Mouse (Mus musculus) heart, embryonic 11.5 days (tissue): ENCODE measurements around the gene Ankrd9. TPM values are rescaled to one million over a fixed set of nuclear protein-coding genes. Genes with fewer than 3 reads are reported as not detected.

Experiments used
- ATAC-seq: fragments of 200-750 bp; cut with Nextera tagmentation; replicated peaks from 2 replicates; pipeline ENCODE4 v1.8.0; 2017; ENCODE audit warnings: moderate library complexity; ENCODE audit not compliant: insufficient number of reproducible peaks, low FRiP score, low TSS enrichment
- H3K27ac ChIP-seq: fragments of 300-500 bp; sonication (generic); 2 replicates; pipeline ENCODE4 v1.5.1; 2014; ENCODE audit warnings: mild to moderate bottlenecking, low read depth, low read length
- H3K27me3 ChIP-seq: fragments of 300-500 bp; sonication (generic); 2 replicates; pipeline ENCODE4 v1.6.1; 2014; ENCODE audit warnings: mild to moderate bottlenecking, low read length, mixed read lengths; ENCODE audit not compliant: control insufficient read depth, insufficient read depth
- H3K36me3 ChIP-seq: fragments of 300-500 bp; sonication (generic); 2 replicates; pipeline ENCODE4 v1.6.1; 2014; ENCODE audit warnings: mild to moderate bottlenecking, low read length, moderate library complexity, mixed read lengths; ENCODE audit not compliant: control insufficient read depth, insufficient read depth
- H3K4me1 ChIP-seq: fragments of 300-500 bp; sonication (generic); 2 replicates; pipeline ENCODE4 v1.6.1; 2014; ENCODE audit warnings: low read length; ENCODE audit not compliant: control insufficient read depth, insufficient read depth
- H3K4me2 ChIP-seq: fragments of 300-500 bp; sonication (generic); 2 replicates; pipeline ENCODE4 v1.6.1; 2014; ENCODE audit warnings: mild to moderate bottlenecking, moderate library complexity
- H3K4me3 ChIP-seq: fragments of 300-500 bp; sonication (generic); 2 replicates; pipeline ENCODE4 v1.5.1; 2014; ENCODE audit warnings: low read depth, low read length
- H3K9ac ChIP-seq: fragments of 300-500 bp; sonication (generic); 2 replicates; pipeline ENCODE4 v1.6.1; 2014; ENCODE audit warnings: mild to moderate bottlenecking, low read depth, low read length, moderate library complexity
- H3K9me3 ChIP-seq: fragments of 300-500 bp; sonication (generic); replicated peaks from 2 replicates; pipeline ENCODE4 v1.6.1; 2016; ENCODE audit warnings: low read length; ENCODE audit not compliant: control insufficient read depth
- WGBS: fragments of 180-500 bp; shearing (Covaris S2); extraction: QIAGEN DNeasy Blood & Tissue Kit; methylation state at CpG from one replicate; pipeline ENCODE4 v1.1.7; 2014; ENCODE audit not compliant: insufficient replicate concordance; 5-methylcytosine and 5-hydroxymethylcytosine counted together
- polyA plus RNA-seq: library from polyadenylated mRNA; unstranded; fragments of >200 nt; fragmentation: Nextera tagmentation; extraction: Ambion mirVana; gene quantifications from 2 replicates; pipeline ENCODE4 v1.2.1, GENCODE M21; 2014

The Ankrd9 gene
- polyA plus RNA-seq, 1 experiment from 2014 or later, result 14.5 TPM

GRCm38 (mm10) chr12:110950151-110950550 lies 28.7 kb downstream of the Ankrd9 start:
- H3K4me2 ChIP-seq, result no peak overlapping the region
- no peak overlapping the region for H3K4me3 ChIP-seq
- peaks cover 3% of the 10 kb centered on the region; the same call in 1 of the 2 replicates for H3K36me3 ChIP-seq
- 88% methylated on average over 4 of the region's 4 CpGs for WGBS
- no peaks in the 10 kb centered on the region for H3K4me1 ChIP-seq
- H3K27ac ChIP-seq, result no peak overlapping the region
- H3K9ac ChIP-seq, result no peak overlapping the region
- H3K27me3 ChIP-seq, result no peaks in the 10 kb centered on the region
- ATAC-seq, result no peak
- no peaks in the 10 kb centered on the region for H3K9me3 ChIP-seq

GRCm38 (mm10) chr12:110949410-110949809 lies 29.4 kb downstream of the Ankrd9 start:
- no peak overlapping the region for H3K4me3 ChIP-seq
- no peak overlapping the region for H3K27ac ChIP-seq
- WGBS, result 88% methylated on average over 1 of the region's 1 CpGs
- H3K27me3 ChIP-seq, result no peaks in the 10 kb centered on the region
- no peak overlapping the region for H3K4me2 ChIP-seq
- H3K9ac ChIP-seq, result no peak overlapping the region
- no peak for ATAC-seq
- H3K36me3 ChIP-seq, result peaks cover 3% of the 10 kb centered on the region; the same call in 1 of the 2 replicates
- H3K9me3 ChIP-seq, result no peaks in the 10 kb centered on the region
- H3K4me1 ChIP-seq, result no peaks in the 10 kb centered on the region

DNA sequence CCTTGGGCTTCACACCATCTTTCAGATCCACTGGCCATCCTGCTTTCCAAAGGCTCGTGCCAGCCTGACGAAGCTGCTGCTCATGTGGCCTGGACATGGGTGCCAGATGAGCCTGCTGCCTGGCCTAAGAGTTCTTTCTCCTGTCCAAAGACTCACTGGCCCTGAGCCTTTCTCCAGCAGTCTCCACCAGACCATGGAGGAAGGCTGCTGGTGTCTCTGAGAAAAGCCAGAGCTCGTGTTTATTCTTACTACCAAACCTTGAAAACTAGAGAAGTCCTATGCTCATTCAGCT lies 30.0 kb downstream of the Ankrd9 start:
- 90% methylated on average over 3 of the region's 3 CpGs for WGBS
- H3K27ac ChIP-seq, result no peak overlapping the region
- peaks cover 3% of the 10 kb centered on the region; the same call in 1 of the 2 replicates for H3K36me3 ChIP-seq

DNA sequence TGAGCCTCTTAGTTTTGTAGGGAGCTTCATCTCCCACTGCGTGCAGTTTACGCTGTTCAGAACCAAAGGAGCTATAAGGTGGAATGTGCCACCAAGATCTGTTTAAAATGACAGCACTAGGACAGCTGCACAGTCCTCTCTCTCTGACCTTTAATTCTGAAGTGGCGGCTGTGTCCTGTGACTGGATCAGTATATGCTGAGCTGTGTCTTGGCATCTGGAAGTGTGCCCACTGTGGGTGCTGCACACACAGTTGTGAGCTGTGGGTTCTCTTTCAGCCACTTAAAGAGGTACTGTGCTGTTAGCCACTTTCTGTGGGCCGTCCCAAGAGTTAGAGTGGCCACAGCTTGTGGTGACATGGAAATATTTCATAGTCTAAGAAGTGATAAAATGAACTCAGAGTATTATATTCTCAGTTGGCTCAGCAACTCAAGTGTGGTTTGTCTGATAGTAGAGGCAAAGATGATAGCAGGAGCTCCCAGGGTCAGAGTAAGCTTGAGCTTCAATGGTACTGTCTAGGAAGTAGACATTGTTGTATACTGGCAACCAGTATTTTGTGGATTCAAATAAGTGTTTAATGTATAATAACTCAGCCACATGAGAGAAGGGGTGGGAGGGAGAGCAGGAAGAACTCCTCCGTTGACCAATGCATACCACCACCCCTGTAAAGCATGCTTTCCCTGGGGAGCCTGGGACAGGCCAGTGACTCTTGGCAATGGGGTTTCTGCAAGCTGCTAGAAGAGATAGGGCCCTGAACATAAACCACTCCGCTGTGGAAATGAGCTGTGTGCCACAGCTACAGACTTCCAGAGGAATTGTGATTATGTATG lies 30.5 kb downstream of the Ankrd9 start:
- H3K4me3 ChIP-seq, result no peak overlapping the region
- H3K9ac ChIP-seq, result no peak overlapping the region
- no peak for ATAC-seq
- no peak overlapping the region for H3K27ac ChIP-seq
- H3K9me3 ChIP-seq, result no peaks in the 10 kb centered on the region
- H3K36me3 ChIP-seq, result peaks cover 3% of the 10 kb centered on the region; the same call in 1 of the 2 replicates
- H3K27me3 ChIP-seq, result no peaks in the 10 kb centered on the region
- 84% methylated on average over 6 of the region's 6 CpGs for WGBS
- H3K4me1 ChIP-seq, result no peaks in the 10 kb centered on the region
- H3K4me2 ChIP-seq, result no peak overlapping the region

More for the DNA sequence above, 30.0 kb downstream of the Ankrd9 start:
- H3K9ac ChIP-seq, result no peak overlapping the region
- H3K4me2 ChIP-seq, result no peak overlapping the region
- no peak for ATAC-seq
- H3K27me3 ChIP-seq, result no peaks in the 10 kb centered on the region
- H3K4me1 ChIP-seq, result no peaks in the 10 kb centered on the region
- no peak overlapping the region for H3K4me3 ChIP-seq
- no peaks in the 10 kb centered on the region for H3K9me3 ChIP-seq

GRCm38 (mm10) chr12:110946216-110946615 lies 32.6 kb downstream of the Ankrd9 start:
- no peak overlapping the region for H3K4me2 ChIP-seq
- peaks cover 3% of the 10 kb centered on the region for H3K36me3 ChIP-seq
- H3K27me3 ChIP-seq, result no peaks in the 10 kb centered on the region
- no peak overlapping the region for H3K9ac ChIP-seq
- ATAC-seq, result no peak
- WGBS, result 81% methylated on average over 7 of the region's 7 CpGs
- no peaks in the 10 kb centered on the region for H3K4me1 ChIP-seq
- H3K4me3 ChIP-seq, result no peak overlapping the region
- H3K27ac ChIP-seq, result no peak overlapping the region
- no peaks in the 10 kb centered on the region for H3K9me3 ChIP-seq

DNA sequence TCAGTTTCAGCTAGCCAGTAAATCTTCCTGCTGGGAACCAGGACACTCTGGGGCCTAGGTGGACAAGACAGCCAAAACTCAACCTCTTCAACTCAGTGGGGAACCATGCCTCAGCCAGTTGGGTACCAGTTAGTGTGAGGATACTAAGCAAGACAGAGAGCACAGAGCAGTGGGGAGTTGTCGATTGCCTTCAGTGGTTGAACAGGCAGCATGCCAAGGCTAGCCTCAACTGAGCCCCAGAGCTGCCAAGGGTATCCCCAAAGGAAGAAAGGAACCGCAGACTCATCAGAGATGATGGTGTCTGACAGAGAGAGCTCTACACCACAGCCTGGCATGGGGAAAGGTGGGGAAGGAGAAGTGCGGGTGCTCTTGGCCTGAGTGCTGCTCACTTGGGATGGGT lies 38.0 kb downstream of the Ankrd9 start:
- Histone ChIP-seq H3K9me3 (no peaks in the 10 kb centered on the region), H3K27me3 (no peaks in the 10 kb centered on the region), H3K4me3 (no peak overlapping the region), H3K4me2 (no peak overlapping the region), H3K9ac (no peak overlapping the region), H3K36me3 (peaks cover 5% of the 10 kb centered on the region), H3K27ac (no peak overlapping the region), H3K4me1 (no peaks in the 10 kb centered on the region)
- WGBS, result 93% methylated on average over 3 of the region's 3 CpGs
- no peak for ATAC-seq

- ATAC-seq, result no peak
These were observed 39.5 kb downstream of the Ankrd9 start for GRCm38 (mm10) chr12:110939385-110939784.

GRCm38 (mm10) chr12:110937496-110937895 lies 41.3 kb downstream of the Ankrd9 start:
- Histone ChIP-seq H3K9me3 (no peaks in the 10 kb centered on the region), H3K27ac (no peak overlapping the region), H3K4me2 (no peak overlapping the region), H3K36me3 (peaks cover 5% of the 10 kb centered on the region; the same call in 1 of the 2 replicates), H3K4me1 (no peaks in the 10 kb centered on the region), H3K9ac (no peak overlapping the region), H3K27me3 (no peaks in the 10 kb centered on the region), H3K4me3 (no peak overlapping the region)
- ATAC-seq, result no peak
- WGBS, result 87% methylated on average over 5 of the region's 5 CpGs

More at GRCm38 (mm10) chr12:110939385-110939784, 39.5 kb downstream of the Ankrd9 start:
- H3K9ac ChIP-seq, result no peak overlapping the region
- H3K9me3 ChIP-seq, result no peaks in the 10 kb centered on the region
- 88% methylated on average over 5 of the region's 5 CpGs for WGBS
- H3K27ac ChIP-seq, result no peak overlapping the region
- peaks cover 5% of the 10 kb centered on the region for H3K36me3 ChIP-seq
- H3K27me3 ChIP-seq, result no peaks in the 10 kb centered on the region
- H3K4me2 ChIP-seq, result no peak overlapping the region
- no peak overlapping the region for H3K4me3 ChIP-seq
- H3K4me1 ChIP-seq, result no peaks in the 10 kb centered on the region
